Mouse (Mus musculus): Measurements from ENCODE around the gene Itgav. TPM values are rescaled to one million over a fixed set of nuclear protein-coding genes. Genes with fewer than 3 reads are reported as not detected.

Itgav gene
- polyA plus RNA-seq, 1 experiment from 2014 or later = 26.5 TPM

GRCm38 (mm10) chr2:83748581-83749118, 24.5 kb downstream of the Itgav start:
- ATAC-seq (no peak), DNase-seq (no peak)
- no peak overlapping the region for H3K9ac ChIP-seq (replicated peaks)
- no peak overlapping the region for H3K4me3 ChIP-seq (ENCODE audit: low read depth, low read length)
- TF ChIP-seq EP300 (IDR thresholded peaks at IDR 0.05; ENCODE audit: low read depth) = no peak
- TF ChIP-seq CTCF (IDR thresholded peaks at IDR 0.05; ENCODE audit: low read depth) = no peak
- H3K27me3 ChIP-seq (ENCODE audit: insufficient read depth, low read length) = no peaks in the 10 kb centered on the region
- no peak overlapping the region for H3K4me2 ChIP-seq (ENCODE audit: low read depth, low read length)
- H3K36me3 ChIP-seq (replicated peaks; ENCODE audit: insufficient read depth, low read length) = peaks cover 9% of the 10 kb centered on the region
- no peaks in the 10 kb centered on the region for H3K9me3 ChIP-seq (ENCODE audit: low read length)
- 90% methylated on average over 10 of the region's 10 CpGs for WGBS (ENCODE audit: insufficient replicate concordance)
- H3K4me1 ChIP-seq (ENCODE audit: insufficient read depth) = no peaks in the 10 kb centered on the region
- no peak overlapping the region for H3K27ac ChIP-seq (ENCODE audit: low read depth)

DNA sequence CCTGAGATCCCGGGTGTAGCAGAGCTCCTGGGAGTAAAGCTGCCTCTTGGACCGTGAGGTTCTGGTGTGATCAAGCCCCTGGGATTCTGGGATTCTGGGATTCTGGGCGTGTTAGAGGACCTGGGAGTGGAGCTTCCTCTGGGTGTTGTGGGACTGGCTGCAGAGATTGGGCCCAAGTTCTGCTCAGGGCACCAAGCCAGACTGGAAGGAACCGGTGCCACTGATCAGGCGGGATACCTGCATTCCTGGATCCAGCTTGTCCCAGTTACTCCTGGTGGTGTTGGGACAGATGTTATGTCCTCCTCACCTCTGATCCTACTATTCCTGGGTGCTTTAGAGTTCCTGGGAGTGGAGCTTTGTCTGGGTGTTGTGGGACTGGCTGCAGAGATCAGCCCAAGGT, 28.8 kb downstream of the Itgav start:
- ATAC-seq (no peak), DNase-seq (no peak)
- H3K4me1 ChIP-seq (ENCODE audit: insufficient read depth) = no peaks in the 10 kb centered on the region
- H3K27me3 ChIP-seq (ENCODE audit: insufficient read depth, low read length) = no peaks in the 10 kb centered on the region
- peaks cover 19% of the 10 kb centered on the region for H3K36me3 ChIP-seq (replicated peaks; ENCODE audit: insufficient read depth, low read length)
- no peak overlapping the region for H3K9ac ChIP-seq (replicated peaks)
- TF ChIP-seq EP300 (IDR thresholded peaks at IDR 0.05; ENCODE audit: low read depth) (no peak), CTCF (IDR thresholded peaks at IDR 0.05; ENCODE audit: low read depth) (no peak)
- no peak overlapping the region for H3K27ac ChIP-seq (ENCODE audit: low read depth)
- 86% methylated on average over 5 of the region's 5 CpGs for WGBS (ENCODE audit: insufficient replicate concordance)
- H3K9me3 ChIP-seq (ENCODE audit: low read length) = no peaks in the 10 kb centered on the region
- no peak overlapping the region for H3K4me3 ChIP-seq (ENCODE audit: low read depth, low read length)
- H3K4me2 ChIP-seq (ENCODE audit: low read depth, low read length) = no peak overlapping the region

DNA sequence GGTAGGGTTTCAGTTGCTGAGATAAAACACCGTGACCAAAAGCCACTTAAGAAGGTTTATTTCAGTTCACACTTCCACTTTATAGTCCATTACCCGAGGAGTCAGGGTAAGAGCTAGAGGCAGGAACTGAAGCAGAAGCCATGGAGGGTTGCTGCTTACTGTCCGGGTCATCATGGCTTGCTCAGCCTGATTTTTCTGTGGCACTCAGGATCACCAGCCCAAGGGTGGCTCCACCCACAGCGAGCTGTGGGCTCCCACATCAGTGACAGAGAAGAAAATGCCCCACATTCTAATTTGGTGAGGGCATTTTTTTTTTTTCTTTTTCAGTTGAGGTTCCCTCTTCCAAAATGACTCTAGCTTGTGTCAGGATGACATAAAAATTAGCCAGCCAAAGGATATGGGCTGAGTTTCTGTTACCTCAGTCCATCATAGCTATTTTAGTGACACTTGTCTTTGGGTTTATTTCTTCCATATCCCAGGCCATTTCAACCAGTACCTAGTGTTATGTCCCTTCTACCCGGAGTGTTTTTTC, 30.2 kb downstream of the Itgav start:
- Histone ChIP-seq H3K27me3 (ENCODE audit: insufficient read depth, low read length) (no peaks in the 10 kb centered on the region), H3K9ac (replicated peaks) (no peak overlapping the region), H3K4me2 (ENCODE audit: low read depth, low read length) (no peak overlapping the region), H3K4me3 (ENCODE audit: low read depth, low read length) (no peak overlapping the region), H3K4me1 (ENCODE audit: insufficient read depth) (no peaks in the 10 kb centered on the region), H3K36me3 (replicated peaks; ENCODE audit: insufficient read depth, low read length) (0 out of 2 replicates have a peak, but pooled peaks cover 12% of the 10 kb centered on the region), H3K9me3 (ENCODE audit: low read length) (no peaks in the 10 kb centered on the region), H3K27ac (ENCODE audit: low read depth) (no peak overlapping the region)
- ATAC-seq (no peak), DNase-seq (no peak)
- no peak for TF ChIP-seq EP300 (IDR thresholded peaks at IDR 0.05; ENCODE audit: low read depth)
- 76% methylated on average over 5 of the region's 5 CpGs for WGBS (ENCODE audit: insufficient replicate concordance)

DNA sequence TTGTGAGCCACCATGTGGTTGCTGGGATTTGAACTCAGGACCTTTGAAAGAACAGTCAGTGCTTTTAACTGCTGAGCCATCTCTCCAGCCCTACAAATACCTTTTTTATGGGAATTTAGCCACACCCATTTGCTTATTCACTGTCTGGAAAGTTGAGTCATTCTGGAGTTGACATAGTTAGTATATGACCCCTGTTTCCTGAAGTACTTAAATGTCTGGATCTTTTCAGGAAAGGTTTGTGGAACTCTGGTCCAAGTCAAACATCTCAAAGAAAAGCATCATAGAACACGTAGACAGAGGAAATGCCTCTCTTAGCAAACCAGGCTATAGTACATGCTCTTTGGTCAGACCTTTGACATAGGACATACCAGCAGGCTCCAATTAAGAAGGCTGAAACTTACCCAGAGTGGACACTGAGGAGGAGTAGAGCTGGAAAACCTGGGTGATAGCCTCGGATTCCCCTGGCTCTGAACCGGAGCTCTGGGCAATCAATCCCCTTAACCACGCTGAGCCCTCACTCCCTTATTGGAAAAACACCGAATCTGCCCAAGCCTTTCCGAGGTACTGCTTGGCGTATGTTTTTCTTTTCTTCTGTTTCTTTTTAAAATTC, 34.5 kb downstream of the Itgav start:
- no peak overlapping the region; the same call in 1 of the 2 replicates for H3K27ac ChIP-seq (ENCODE audit: low read depth)
- no peak for ATAC-seq

GRCm38 (mm10) chr2:83759216-83759648, 35.0 kb downstream of the Itgav start:
- ATAC-seq (no peak), DNase-seq (no peak)
- H3K4me2 ChIP-seq (ENCODE audit: low read depth, low read length) = no peak overlapping the region
- no peak for TF ChIP-seq CTCF (IDR thresholded peaks at IDR 0.05; ENCODE audit: low read depth)
- no peak for TF ChIP-seq EP300 (IDR thresholded peaks at IDR 0.05; ENCODE audit: low read depth)
- no peaks in the 10 kb centered on the region for H3K9me3 ChIP-seq (ENCODE audit: low read length)
- WGBS (ENCODE audit: insufficient replicate concordance) = 68% methylated on average over 11 of the region's 11 CpGs
- no peaks in the 10 kb centered on the region for H3K4me1 ChIP-seq (ENCODE audit: insufficient read depth)
- no peaks in the 10 kb centered on the region for H3K27me3 ChIP-seq (ENCODE audit: insufficient read depth, low read length)
- H3K27ac ChIP-seq (ENCODE audit: low read depth) = no peak overlapping the region; the same call in 1 of the 2 replicates
- 0 out of 2 replicates have a peak, but pooled peaks cover 14% of the 10 kb centered on the region for H3K36me3 ChIP-seq (replicated peaks; ENCODE audit: insufficient read depth, low read length)
- no peak overlapping the region for H3K4me3 ChIP-seq (ENCODE audit: low read depth, low read length)
- no peak overlapping the region for H3K9ac ChIP-seq (replicated peaks)

More for the DNA sequence above, 34.5 kb downstream of the Itgav start:
- 79% methylated on average over 7 of the region's 7 CpGs for WGBS (ENCODE audit: insufficient replicate concordance)
- Histone ChIP-seq H3K36me3 (replicated peaks; ENCODE audit: insufficient read depth, low read length) (0 out of 2 replicates have a peak, but pooled peaks cover 14% of the 10 kb centered on the region), H3K9me3 (ENCODE audit: low read length) (no peaks in the 10 kb centered on the region), H3K4me1 (ENCODE audit: insufficient read depth) (no peaks in the 10 kb centered on the region), H3K4me2 (ENCODE audit: low read depth, low read length) (no peak overlapping the region), H3K27me3 (ENCODE audit: insufficient read depth, low read length) (no peaks in the 10 kb centered on the region), H3K9ac (replicated peaks) (no peak overlapping the region), H3K4me3 (ENCODE audit: low read depth, low read length) (no peak overlapping the region)
- TF ChIP-seq CTCF (IDR thresholded peaks at IDR 0.05; ENCODE audit: low read depth) (no peak), EP300 (IDR thresholded peaks at IDR 0.05; ENCODE audit: low read depth) (no peak)
- DNase-seq = no peak

GRCm38 (mm10) chr2:83759667-83760066, 35.5 kb downstream of the Itgav start:
- Histone ChIP-seq H3K9me3 (ENCODE audit: low read length) (no peaks in the 10 kb centered on the region), H3K36me3 (replicated peaks; ENCODE audit: insufficient read depth, low read length) (0 out of 2 replicates have a peak, but pooled peaks cover 14% of the 10 kb centered on the region), H3K9ac (replicated peaks) (no peak overlapping the region), H3K4me2 (ENCODE audit: low read depth, low read length) (no peak overlapping the region), H3K4me3 (ENCODE audit: low read depth, low read length) (no peak overlapping the region), H3K27ac (ENCODE audit: low read depth) (no peak overlapping the region), H3K27me3 (ENCODE audit: insufficient read depth, low read length) (no peaks in the 10 kb centered on the region), H3K4me1 (ENCODE audit: insufficient read depth) (no peaks in the 10 kb centered on the region)
- ATAC-seq (no peak), DNase-seq (no peak)
- no peak for TF ChIP-seq EP300 (IDR thresholded peaks at IDR 0.05; ENCODE audit: low read depth)
- TF ChIP-seq CTCF (IDR thresholded peaks at IDR 0.05; ENCODE audit: low read depth) = no peak
- 45% methylated on average over 5 of the region's 5 CpGs for WGBS (ENCODE audit: insufficient replicate concordance)
